Mouse (Mus musculus) C2C12 (cell line): Measurements from ENCODE around the gene Cct6b.

Source experiments
- CEBPB ChIP-seq: IDR thresholded peaks from one replicate; pipeline ENCODE4 v1.6.1; 2011; ENCODE audit warnings: low read depth, mild to moderate bottlenecking, control low read depth, moderate library complexity
- CTCF ChIP-seq: IDR thresholded peaks from one replicate; pipeline ENCODE4 v1.5.1; 2011; ENCODE audit not compliant: control insufficient read depth, insufficient read depth, insufficient read length
- MAX ChIP-seq: IDR thresholded peaks from one replicate; pipeline ENCODE4 v1.6.1; 2011; ENCODE audit warnings: mild to moderate bottlenecking, control low read depth
- MYOG ChIP-seq: IDR thresholded peaks from one replicate; pipeline ENCODE4 v1.6.1; 2011; ENCODE audit not compliant: control insufficient read depth, insufficient read length; ENCODE audit errors: extremely low read depth
- USF1 ChIP-seq: IDR thresholded peaks from one replicate; pipeline ENCODE4 v1.6.1; 2011; ENCODE audit warnings: low read depth, mild to moderate bottlenecking, control low read depth, moderate library complexity

GRCm38 (mm10) chr11:82764438-82764924 is 360 bp upstream of the Cct6b start:
- no peak for TF ChIP-seq USF1
- no peak for TF ChIP-seq CTCF
- no peak for TF ChIP-seq CEBPB
- TF ChIP-seq MAX = no peak
- TF ChIP-seq MYOG = no peak
